8 mouse cellular contexts compared by ENCODE assay signal in the genomic region with DNA sequence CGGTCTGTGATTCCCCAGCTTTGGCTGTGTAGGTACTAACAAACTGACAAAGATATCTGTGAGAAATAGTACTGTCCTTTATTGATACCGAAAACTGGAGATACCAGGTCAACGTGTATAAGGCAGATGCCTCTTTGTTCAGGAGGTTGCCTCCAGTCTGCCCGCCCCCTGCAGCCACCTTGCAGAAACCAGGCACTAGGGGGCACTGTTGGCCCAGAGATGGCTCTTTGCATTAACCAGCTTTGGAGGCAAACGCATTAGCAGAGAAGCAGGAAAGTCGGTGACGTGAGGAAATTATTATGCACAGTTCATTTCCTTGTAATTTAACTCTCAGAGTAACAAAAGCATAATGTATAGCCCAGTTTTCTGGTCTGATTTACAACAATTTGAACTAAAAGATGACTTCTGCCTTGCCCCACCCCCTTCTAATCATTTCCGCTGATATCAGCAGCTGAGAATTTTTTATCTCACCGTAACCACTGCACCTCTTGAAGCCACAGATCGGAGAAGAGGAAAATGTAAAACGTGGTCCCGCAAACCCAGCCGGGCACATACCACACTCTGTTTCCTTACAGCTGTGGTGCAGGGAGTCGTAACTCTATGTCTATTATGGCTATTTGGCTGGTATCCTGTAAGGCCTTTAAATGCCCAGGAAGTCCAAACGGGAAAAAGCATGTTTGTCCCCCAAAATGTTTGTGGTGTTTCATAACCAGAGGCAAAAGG.
DNase-seq lines count a peak whose midpoint lies in the region; ATAC-seq and TF ChIP-seq lines count a peak whose summit lies in the region.

No protein-coding gene starts in this region.

- no peak overlapping the region for H3K27ac ChIP-seq in MEL (ENCODE audit: control insufficient read depth, low read depth, low read length)
- H3K27ac ChIP-seq in cerebellum, adult 2 months (ENCODE audit: insufficient read depth, low read length), result no peak overlapping the region
- H3K27ac ChIP-seq in hindbrain, embryonic 11.5 days (ENCODE audit: low read depth, low read length), result no peak overlapping the region
- H3K27ac ChIP-seq in lung, embryonic 16.5 days (ENCODE audit: low read length), result no peak overlapping the region

- DNase-seq in MEL (ENCODE audit: low read depth, low spot score), result peak; percentile 9
- peak; percentile 81 to 90 for DNase-seq in cerebellum, adult 2 months
- DNase-seq in frontal cortex, adult 2 months (ENCODE audit: extremely low spot score in 1 of 2, low spot score in 1 of 2), result peak; percentile 84 to 98
- peak; percentile 97 for DNase-seq in hindbrain, embryonic 11.5 days (ENCODE audit: low spot score)
- DNase-seq in layer of hippocampus, adult 9-11 months, result peak; percentile 88
- DNase-seq in ovary, postnatal 14 days (ENCODE audit: low spot score), result peak; percentile 94
- DNase-seq in thymus, postnatal 10 days (ENCODE audit: low spot score in 2 of 2), result peak; percentile 77 to 92

- no peaks in the 10 kb centered on the region for H3K27me3 ChIP-seq in MEL (ENCODE audit: control insufficient read depth in 1 of 2, insufficient read depth in 2 of 2, low read length in 2 of 2)
- H3K27me3 ChIP-seq in cerebellum, adult 2 months (ENCODE audit: control insufficient read depth, insufficient read depth, low read length), result no peaks in the 10 kb centered on the region
- H3K27me3 ChIP-seq in hindbrain, embryonic 11.5 days (ENCODE audit: control insufficient read depth, insufficient read depth, low read length), result no peaks in the 10 kb centered on the region
- H3K27me3 ChIP-seq in lung, embryonic 16.5 days (ENCODE audit: control insufficient read depth, insufficient read depth, low read depth, low read length), result no peaks in the 10 kb centered on the region

- no peak overlapping the region for H3K4me2 ChIP-seq in hindbrain, embryonic 11.5 days (replicated peaks; ENCODE audit: low read depth, low read length)
- H3K4me2 ChIP-seq in lung, embryonic 16.5 days (ENCODE audit: low read depth, low read length), result peak overlapping the region; percentile 76

- H3K79me2 ChIP-seq in MEL (ENCODE audit: control insufficient read depth, insufficient read depth, low read length, poor library complexity), result no peaks in the 10 kb centered on the region

- TF ChIP-seq CTCF in MEL (IDR thresholded peaks at IDR 0.05 in 2 of 3, conservative IDR thresholded peaks at IDR 0.05 in 1 of 3; ENCODE audit: control insufficient read depth in 1 of 3, insufficient read depth in 1 of 3, low read depth in 2 of 3, low read length in 3 of 3, poor library complexity in 1 of 3, severe bottlenecking in 1 of 3), result peak; percentile 10 to 56 (median 31); a peak in 4 of 6 replicates
- peak; percentile 94 for TF ChIP-seq CTCF in cerebellum, adult 2 months (IDR thresholded peaks at IDR 0.05; ENCODE audit: borderline replicate concordance, insufficient read depth, low read depth, low read length)

- H3K4me3 ChIP-seq in MEL (ENCODE audit: control insufficient read depth in 1 of 2, insufficient read depth in 1 of 2, low read depth in 2 of 2, low read length in 2 of 2), result no peak overlapping the region
- no peak overlapping the region for H3K4me3 ChIP-seq in cerebellum, adult 2 months (replicated peaks; ENCODE audit: insufficient read depth, low read depth, low read length)
- no peak overlapping the region for H3K4me3 ChIP-seq in hindbrain, embryonic 11.5 days (ENCODE audit: low read depth, low read length)
- peak overlapping the region; percentile 42 for H3K4me3 ChIP-seq in lung, embryonic 16.5 days (ENCODE audit: low read length)

- H3K9ac ChIP-seq in MEL (ENCODE audit: control insufficient read depth, low read depth, low read length, poor library complexity, severe bottlenecking), result no peak overlapping the region
- H3K9ac ChIP-seq in hindbrain, embryonic 11.5 days (ENCODE audit: low read depth, low read length), result no peak overlapping the region
- H3K9ac ChIP-seq in lung, embryonic 16.5 days (ENCODE audit: low read length), result peak overlapping the region; percentile 57

- TF ChIP-seq EP300 in MEL (IDR thresholded peaks at IDR 0.05; ENCODE audit: low read depth in 1 of 2, low read length in 2 of 2), result no peak

- peak; percentile 38 for TF ChIP-seq RAD21 in MEL (IDR thresholded peaks at IDR 0.05; ENCODE audit: low read depth, low read length)

- H3K36me3 ChIP-seq in MEL (ENCODE audit: control insufficient read depth in 1 of 2, insufficient read depth in 2 of 2, low read length in 2 of 2), result no peaks in the 10 kb centered on the region
- no peaks in the 10 kb centered on the region for H3K36me3 ChIP-seq in hindbrain, embryonic 11.5 days (ENCODE audit: control insufficient read depth, insufficient read depth, low read length)
- H3K36me3 ChIP-seq in lung, embryonic 16.5 days (ENCODE audit: control insufficient read depth, insufficient read depth, low read length), result no peaks in the 10 kb centered on the region

- WGBS in cerebellum, adult 2 months, result 28% methylated on average over 15 of the region's 15 CpGs
- 36% methylated on average over 15 of the region's 15 CpGs for WGBS in hindbrain, embryonic 11.5 days
- WGBS in lung, embryonic 16.5 days, result 8% methylated on average over 15 of the region's 15 CpGs

- no peak for TF ChIP-seq POLR2A in MEL (IDR thresholded peaks at IDR 0.05; ENCODE audit: control insufficient read depth in 1 of 2, insufficient read depth in 1 of 2, low read depth in 1 of 2, low read length in 2 of 2, poor library complexity in 1 of 2)
- no peak for TF ChIP-seq POLR2A in cerebellum, adult 2 months (IDR thresholded peaks at IDR 0.05; ENCODE audit: borderline replicate concordance, insufficient read depth, low read length)

- peak; percentile 80 for ATAC-seq in hindbrain, embryonic 11.5 days (ENCODE audit: low FRiP score)
- ATAC-seq in lung, embryonic 16.5 days (ENCODE audit: low read depth), result peak; percentile 82; the same call in 1 of the 2 replicates

- H3K4me1 ChIP-seq in MEL (ENCODE audit: control insufficient read depth in 1 of 2, insufficient read depth in 2 of 2, low read length in 2 of 2), result no peaks in the 10 kb centered on the region
- no peaks in the 10 kb centered on the region for H3K4me1 ChIP-seq in cerebellum, adult 2 months (ENCODE audit: control insufficient read depth, insufficient read depth, low read length)
- 0 out of 2 replicates have a peak, but pooled peaks cover 4% of the 10 kb centered on the region for H3K4me1 ChIP-seq in hindbrain, embryonic 11.5 days (replicated peaks; ENCODE audit: control insufficient read depth, insufficient read depth, low read length)
- H3K4me1 ChIP-seq in lung, embryonic 16.5 days (replicated peaks; ENCODE audit: control insufficient read depth, insufficient read depth, low read length), result peaks cover 7% of the 10 kb centered on the region; the same call in 1 of the 2 replicates

- H3K9me3 ChIP-seq in MEL (replicated peaks; ENCODE audit: insufficient read depth, low read length), result no peaks in the 10 kb centered on the region
- no peaks in the 10 kb centered on the region for H3K9me3 ChIP-seq in hindbrain, embryonic 11.5 days (ENCODE audit: control insufficient read depth, low read length)
- no peaks in the 10 kb centered on the region for H3K9me3 ChIP-seq in lung, embryonic 16.5 days (ENCODE audit: control insufficient read depth, low read length)

TF ChIP-seq in MEL, 35 proteins besides CTCF, POLR2A, EP300 and RAD21:
- no peak for TF ChIP-seq KAT2A (conservative IDR thresholded peaks at IDR 0.05; ENCODE audit: low read depth, low read length)
- TF ChIP-seq USF2 (IDR thresholded peaks at IDR 0.05; ENCODE audit: borderline replicate concordance in 1 of 2, insufficient read depth in 1 of 2, low read depth in 1 of 2, low read length in 2 of 2), result no peak
- TF ChIP-seq ETS1 (IDR thresholded peaks at IDR 0.05; ENCODE audit: low read depth, low read length), result no peak
- no peak for TF ChIP-seq MEF2A (IDR thresholded peaks at IDR 0.05; ENCODE audit: extremely low read depth, insufficient replicate concordance, low read depth, low read length, poor library complexity, severe bottlenecking)
- no peak for TF ChIP-seq NELFE (IDR thresholded peaks at IDR 0.05; ENCODE audit: low read depth, low read length)
- no peak for TF ChIP-seq UBTF (IDR thresholded peaks at IDR 0.05; ENCODE audit: borderline replicate concordance, insufficient read depth, low read depth, low read length)
- no peak for TF ChIP-seq ZC3H11A (IDR thresholded peaks at IDR 0.05; ENCODE audit: low read depth, low read length)
- no peak for TF ChIP-seq NRF1 (IDR thresholded peaks at IDR 0.05; ENCODE audit: insufficient read depth, low read depth, low read length, poor library complexity, severe bottlenecking)
- TF ChIP-seq POLR2AphosphoS5 (IDR thresholded peaks at IDR 0.05; ENCODE audit: borderline replicate concordance, low read depth, low read length), result no peak
- no peak for TF ChIP-seq JUND (IDR thresholded peaks at IDR 0.05; ENCODE audit: low read depth, low read length)
- no peak for TF ChIP-seq E2F4 (IDR thresholded peaks at IDR 0.05; ENCODE audit: borderline replicate concordance, low read depth, low read length)
- TF ChIP-seq RCOR1 (IDR thresholded peaks at IDR 0.05; ENCODE audit: low read depth, low read length), result no peak
- no peak for TF ChIP-seq TBP (IDR thresholded peaks at IDR 0.05; ENCODE audit: low read depth, low read length)
- TF ChIP-seq ZKSCAN1 (IDR thresholded peaks at IDR 0.05; ENCODE audit: low read depth, low read length), result no peak
- no peak for TF ChIP-seq BHLHE40 (IDR thresholded peaks at IDR 0.05; ENCODE audit: borderline replicate concordance, low read depth, low read length)
- TF ChIP-seq HCFC1 (IDR thresholded peaks at IDR 0.05; ENCODE audit: low read depth, low read length), result no peak
- no peak for TF ChIP-seq MAFK (IDR thresholded peaks at IDR 0.05; ENCODE audit: borderline replicate concordance, low read depth, low read length)
TF ChIP-seq in MEL: peak in this region for 0.

Comparison
In these comparisons a context has a peak if more than half of its experiments do, and no peak if none do; other contexts are left out.
1. DNase-seq: peak in every context shown above with its lines; median percentile 97 in hindbrain, embryonic 11.5 days; 94 in ovary, postnatal 14 days; 91 in frontal cortex, adult 2 months; 88 in layer of hippocampus, adult 9-11 months; 86 in cerebellum, adult 2 months; 84 in thymus, postnatal 10 days; 9 in MEL.